Mouse (Mus musculus) liver, embryonic 15.5 days (tissue): ENCODE data around the gene Avpr1b. TPM values are rescaled to one million over a fixed set of nuclear protein-coding genes. Genes with fewer than 3 reads are reported as not detected.

Experiments
- ATAC-seq: fragments of 200-750 bp; cut with Nextera tagmentation; 2 replicates; pipeline ENCODE4 v1.8.0; 2017; ENCODE audit warnings: moderate number of reproducible peaks, mild to moderate bottlenecking, moderate library complexity; ENCODE audit not compliant: insufficient read depth
- H3K27ac ChIP-seq: fragments of 300-500 bp; sonication (generic); replicated peaks from 2 replicates; pipeline ENCODE4 v1.5.1; 2015; ENCODE audit warnings: mild to moderate bottlenecking, inconsistent platforms
- H3K27me3 ChIP-seq: fragments of 300-500 bp; sonication (generic); 2 replicates; pipeline ENCODE4 v1.6.1; 2015; ENCODE audit warnings: mild to moderate bottlenecking, inconsistent platforms
- H3K36me3 ChIP-seq: fragments of 300-500 bp; sonication (generic); replicated peaks from 2 replicates; pipeline ENCODE4 v1.6.1; 2015; ENCODE audit warnings: moderate library complexity, mild to moderate bottlenecking, inconsistent platforms
- H3K4me1 ChIP-seq: fragments of 300-500 bp; sonication (generic); replicated peaks from 2 replicates; pipeline ENCODE4 v1.6.1; 2015; ENCODE audit warnings: inconsistent platforms
- H3K4me2 ChIP-seq: fragments of 300-500 bp; sonication (generic); 2 replicates; pipeline ENCODE4 v1.6.1; 2015; ENCODE audit warnings: moderate library complexity, mild to moderate bottlenecking, inconsistent platforms
- H3K4me3 ChIP-seq: fragments of 300-500 bp; sonication (generic); replicated peaks from 2 replicates; pipeline ENCODE4 v1.5.1; 2015; ENCODE audit warnings: mild to moderate bottlenecking, inconsistent platforms
- H3K9ac ChIP-seq: fragments of 300-500 bp; sonication (generic); 2 replicates; pipeline ENCODE4 v1.6.1; 2015; ENCODE audit warnings: moderate library complexity, mild to moderate bottlenecking, inconsistent platforms
- H3K9me3 ChIP-seq: fragments of 300-500 bp; sonication (generic); replicated peaks from 2 replicates; pipeline ENCODE4 v1.6.1; 2016; ENCODE audit warnings: inconsistent platforms
- WGBS: fragments of 180-500 bp; shearing (Covaris S2); methylation state at CpG from one replicate; pipeline ENCODE4 v1.1.7; 2015; ENCODE audit warnings: mixed read lengths; ENCODE audit not compliant: insufficient replicate concordance; 5-methylcytosine and 5-hydroxymethylcytosine counted together
- polyA plus RNA-seq: library from polyadenylated mRNA; unstranded; fragments of >200 nt; fragmentation: Nextera tagmentation; extraction: Ambion mirVana; gene quantifications from 2 replicates; pipeline ENCODE4 v1.2.1, GENCODE M21; 2015

Avpr1b gene
- polyA plus RNA-seq, 1 experiment from 2014 or later, result not detected

DNA sequence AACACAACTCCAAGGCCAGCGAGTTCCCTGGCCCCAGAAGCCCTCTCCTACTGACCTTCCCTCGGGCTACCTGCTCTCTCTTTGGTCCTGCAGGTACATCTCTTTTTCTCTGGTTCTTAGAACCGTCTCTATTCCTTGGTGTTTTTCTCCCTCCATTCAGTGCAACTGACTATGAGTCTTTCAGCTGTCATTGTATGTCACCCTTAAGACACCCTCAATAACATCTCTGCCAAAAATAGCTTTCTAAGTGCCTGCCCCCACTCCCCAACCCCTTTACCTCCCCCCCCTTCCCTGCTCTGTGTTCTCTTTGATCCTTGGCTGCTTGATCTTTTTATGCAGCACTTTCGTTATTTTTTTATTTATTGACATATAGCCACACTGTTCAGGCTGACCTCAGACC is 18.6 kb upstream of the Avpr1b start:
- H3K36me3 ChIP-seq, result no peaks in the 10 kb centered on the region
- WGBS, result 45% methylated on average over 4 of the region's 4 CpGs
- H3K4me2 ChIP-seq, result no peak overlapping the region
- no peak for ATAC-seq
- no peak overlapping the region for H3K4me3 ChIP-seq
- 0 out of 2 replicates have a peak, but pooled peaks cover 5% of the 10 kb centered on the region for H3K27me3 ChIP-seq
- no peak overlapping the region for H3K27ac ChIP-seq
- no peaks in the 10 kb centered on the region for H3K4me1 ChIP-seq
- no peaks in the 10 kb centered on the region for H3K9me3 ChIP-seq
- no peak overlapping the region for H3K9ac ChIP-seq

DNA sequence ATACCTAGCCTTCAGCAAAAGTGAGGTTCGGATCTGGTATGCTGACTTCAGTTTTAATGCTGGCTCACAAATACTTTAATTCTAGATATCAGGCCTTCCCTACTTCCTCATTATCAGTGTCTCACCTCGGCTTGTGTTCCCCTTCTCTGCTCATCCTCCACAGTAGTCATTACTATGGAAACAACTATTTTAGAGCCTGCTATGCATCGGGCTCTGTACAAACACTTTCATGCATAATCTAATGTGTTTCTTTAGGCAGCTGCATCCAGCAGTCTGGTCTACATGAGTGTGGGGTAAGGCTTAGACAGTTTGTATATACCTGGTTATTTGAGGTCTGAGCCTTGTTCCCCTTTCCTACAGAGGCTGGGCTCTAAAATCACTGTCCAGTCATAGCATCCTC is 15.4 kb upstream of the Avpr1b start:
- H3K27me3 ChIP-seq, result 0 out of 2 replicates have a peak, but pooled peaks cover 5% of the 10 kb centered on the region
- WGBS, result 53% methylated on average over 3 of the region's 3 CpGs

DNA sequence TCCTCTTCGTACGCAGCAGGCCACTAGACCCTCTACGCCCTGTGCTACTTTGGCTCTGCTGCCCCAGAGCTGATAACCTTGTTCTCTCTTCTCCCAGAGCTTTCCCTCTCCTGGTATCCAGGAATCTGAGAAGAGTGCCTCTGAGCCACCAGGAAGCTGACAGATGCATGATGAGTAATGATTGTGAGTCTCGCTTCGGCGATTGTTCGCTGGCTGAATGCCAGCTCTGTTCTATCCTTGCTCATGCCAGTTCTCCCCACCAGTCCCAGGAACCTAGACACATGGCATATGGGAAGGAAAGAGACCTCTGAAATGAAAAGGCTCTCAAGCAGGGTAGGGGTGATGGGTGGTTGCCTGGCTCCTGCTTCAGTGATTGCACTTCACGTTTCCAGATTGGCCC is 12.2 kb upstream of the Avpr1b start:
- 86% methylated on average over 8 of the region's 8 CpGs for WGBS
- no peak for ATAC-seq
- Histone ChIP-seq H3K36me3 (no peaks in the 10 kb centered on the region), H3K27me3 (no peaks in the 10 kb centered on the region), H3K9ac (no peak overlapping the region; the same call in 1 of the 2 replicates), H3K4me3 (no peak overlapping the region), H3K27ac (no peak overlapping the region), H3K4me1 (no peaks in the 10 kb centered on the region), H3K4me2 (no peak overlapping the region), H3K9me3 (no peaks in the 10 kb centered on the region)

More for the DNA sequence above, 15.4 kb upstream of the Avpr1b start:
- no peak overlapping the region for H3K4me3 ChIP-seq
- no peak for ATAC-seq
- H3K9ac ChIP-seq, result no peak overlapping the region
- no peak overlapping the region for H3K27ac ChIP-seq
- H3K9me3 ChIP-seq, result no peaks in the 10 kb centered on the region
- no peaks in the 10 kb centered on the region for H3K36me3 ChIP-seq
- H3K4me2 ChIP-seq, result no peak overlapping the region
- H3K4me1 ChIP-seq, result no peaks in the 10 kb centered on the region

DNA sequence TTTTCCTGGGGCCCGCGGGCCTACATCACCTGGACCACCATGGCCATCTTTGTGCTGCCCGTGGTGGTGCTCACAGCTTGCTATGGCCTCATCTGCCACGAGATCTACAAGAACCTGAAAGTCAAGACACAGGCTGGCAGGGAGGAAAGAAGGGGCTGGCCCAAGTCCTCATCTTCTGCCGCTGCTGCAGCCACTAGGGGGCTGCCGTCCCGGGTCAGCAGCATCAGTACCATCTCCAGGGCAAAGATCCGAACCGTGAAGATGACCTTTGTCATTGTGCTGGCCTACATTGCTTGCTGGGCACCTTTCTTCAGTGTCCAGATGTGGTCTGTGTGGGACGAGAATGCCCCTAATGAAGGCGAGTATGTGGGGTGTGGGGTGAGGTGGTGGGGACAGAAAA is 1.3 kb downstream of the Avpr1b start:
- no peaks in the 10 kb centered on the region for H3K36me3 ChIP-seq
- no peaks in the 10 kb centered on the region for H3K9me3 ChIP-seq
- H3K4me3 ChIP-seq, result no peak overlapping the region
- no peak overlapping the region for H3K9ac ChIP-seq
- peaks cover 42% of the 10 kb centered on the region for H3K27me3 ChIP-seq
- ATAC-seq, result no peak
- H3K4me2 ChIP-seq, result no peak overlapping the region
- 26% methylated on average over 11 of the region's 11 CpGs for WGBS
- H3K4me1 ChIP-seq, result no peaks in the 10 kb centered on the region
- H3K27ac ChIP-seq, result no peak overlapping the region

DNA sequence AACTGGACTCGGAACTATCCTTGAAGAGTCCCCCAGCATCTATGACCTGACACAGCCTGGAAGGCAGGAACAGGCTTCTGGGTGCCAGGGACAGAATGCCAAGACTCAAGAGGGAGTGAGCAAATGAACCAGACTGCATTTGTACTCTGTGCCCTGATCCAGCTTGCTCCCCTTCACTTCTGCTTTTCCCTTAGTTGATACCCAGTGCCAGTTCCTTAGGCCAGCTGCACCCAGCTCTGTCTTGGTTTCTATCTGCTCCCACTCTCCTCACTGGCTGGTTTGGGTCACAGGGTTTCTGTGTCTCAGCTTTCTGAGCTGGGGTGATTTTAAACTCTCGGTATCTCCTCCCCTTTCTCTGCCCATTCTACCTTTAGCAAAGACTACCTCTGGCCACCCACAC is 7.7 kb downstream of the Avpr1b start:
- WGBS, result 53% methylated on average over 2 of the region's 2 CpGs
- Histone ChIP-seq H3K4me2 (no peak overlapping the region), H3K4me1 (no peaks in the 10 kb centered on the region)

DNA sequence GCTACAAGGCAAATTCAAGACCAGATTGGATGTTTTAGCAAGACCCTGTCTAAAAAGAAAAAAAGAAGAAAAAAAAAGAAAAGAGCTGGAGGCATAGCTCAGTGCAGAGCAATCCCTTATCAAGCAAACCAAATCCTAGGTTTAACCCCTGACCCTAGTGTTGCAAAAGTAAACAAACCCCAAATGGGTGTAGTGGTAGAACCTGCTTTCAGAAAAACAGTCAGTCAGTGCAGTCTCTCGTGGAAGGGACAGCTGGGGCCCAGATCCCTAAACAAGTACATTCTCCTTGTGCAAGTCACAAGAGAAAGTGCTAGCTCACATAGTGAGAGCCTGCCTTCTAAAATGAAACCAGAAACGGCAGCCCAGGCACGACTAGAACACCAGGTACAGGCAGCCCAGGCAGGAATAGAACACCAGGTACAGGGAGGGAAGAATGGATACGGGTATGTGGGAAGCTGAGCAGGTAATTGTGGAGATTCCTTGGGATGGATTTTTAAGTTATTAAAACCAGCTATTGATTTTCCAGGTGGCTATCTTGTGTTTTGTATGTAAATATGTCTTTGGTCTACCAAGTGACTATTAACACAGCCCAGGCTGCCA is 13.6 kb downstream of the Avpr1b start:
- Histone ChIP-seq H3K4me2 (peak overlapping the region; percentile 11; the same call in 1 of the 2 replicates), H3K27me3 (peaks cover 3% of the 10 kb centered on the region; the same call in 1 of the 2 replicates), H3K9ac (no peak overlapping the region), H3K27ac (peak overlapping the region; percentile 49; the same call in 1 of the 2 replicates), H3K4me1 (peaks cover 45% of the 10 kb centered on the region), H3K4me3 (no peak overlapping the region; the same call in 1 of the 2 replicates), H3K36me3 (no peaks in the 10 kb centered on the region), H3K9me3 (no peaks in the 10 kb centered on the region)
- WGBS, result 57% methylated on average over 4 of the region's 4 CpGs
- peak; percentile 20 for ATAC-seq

More for the DNA sequence above, 7.7 kb downstream of the Avpr1b start:
- H3K9me3 ChIP-seq, result no peaks in the 10 kb centered on the region
- H3K4me3 ChIP-seq, result no peak overlapping the region
- no peak overlapping the region for H3K9ac ChIP-seq
- ATAC-seq, result no peak
- H3K27ac ChIP-seq, result no peak overlapping the region
- no peaks in the 10 kb centered on the region for H3K36me3 ChIP-seq
- H3K27me3 ChIP-seq, result peaks cover 13% of the 10 kb centered on the region; the same call in 1 of the 2 replicates

DNA sequence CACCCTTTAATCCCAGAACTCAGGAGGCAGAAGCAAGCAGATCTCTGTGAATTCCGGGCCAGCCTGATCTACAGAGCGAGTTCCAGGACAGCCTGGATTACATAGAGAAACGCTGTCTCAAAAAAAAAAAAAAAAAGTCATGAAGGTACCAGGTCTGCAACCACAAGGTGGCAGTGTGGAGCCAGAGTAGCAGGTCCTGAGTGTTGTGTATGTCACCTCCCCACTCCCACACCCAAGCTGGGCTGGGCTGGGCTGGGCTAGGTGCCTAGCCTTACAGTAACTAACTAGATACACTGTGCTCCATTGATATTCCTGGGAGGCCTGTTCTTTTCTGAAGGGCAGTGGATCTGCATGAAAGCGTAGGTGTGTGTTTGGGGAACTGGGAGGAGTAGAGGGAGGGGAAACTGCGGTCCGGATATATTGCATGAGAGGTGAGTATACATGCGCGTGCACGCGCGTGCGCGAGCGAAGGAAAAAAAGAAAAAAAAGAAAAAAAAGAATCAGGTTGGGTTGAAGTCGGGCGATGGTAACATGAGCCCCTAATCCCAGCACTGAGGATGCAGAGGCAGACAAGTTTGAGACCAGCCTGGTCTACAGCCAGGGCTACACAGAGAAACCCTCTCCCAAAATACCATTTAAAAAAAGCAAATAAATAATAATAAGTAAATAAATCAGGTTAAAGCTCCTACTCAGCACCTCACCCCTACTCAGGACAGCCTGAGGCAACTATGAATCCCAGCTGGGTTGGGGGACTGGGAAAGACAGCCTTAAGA is 14.5 kb downstream of the Avpr1b start:
- peak overlapping the region; percentile 33 for H3K4me2 ChIP-seq
- ATAC-seq, result peak; percentile 81
- peak overlapping the region; percentile 31; the same call in 1 of the 2 replicates for H3K27ac ChIP-seq

DNA sequence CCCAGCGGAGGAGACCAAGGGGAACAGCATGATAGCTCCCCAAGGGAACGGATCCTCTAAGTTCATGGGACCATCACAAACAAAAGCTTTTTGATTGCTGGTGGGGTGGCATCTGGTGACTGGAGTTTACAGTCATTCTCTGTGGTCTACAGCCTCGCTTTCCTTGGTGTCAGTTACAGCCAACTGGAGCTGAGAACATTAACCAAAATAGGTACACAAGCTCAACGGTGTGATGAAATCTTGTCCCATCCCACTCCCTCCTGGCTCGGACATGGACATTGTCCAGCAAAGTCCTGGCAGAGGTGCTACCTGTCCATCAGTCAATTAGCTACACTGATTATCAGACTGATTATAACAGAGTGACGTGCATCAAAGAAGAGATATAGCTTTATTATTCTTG is 15.6 kb downstream of the Avpr1b start:
- no peaks in the 10 kb centered on the region for H3K9me3 ChIP-seq
- H3K4me2 ChIP-seq, result no peak overlapping the region
- no peaks in the 10 kb centered on the region for H3K27me3 ChIP-seq
- 66% methylated on average over 6 of the region's 6 CpGs for WGBS
- H3K27ac ChIP-seq, result peak overlapping the region; percentile 31; the same call in 1 of the 2 replicates
- H3K4me1 ChIP-seq, result peaks cover 51% of the 10 kb centered on the region
- ATAC-seq, result no peak
- H3K9ac ChIP-seq, result no peak overlapping the region
- H3K4me3 ChIP-seq, result no peak overlapping the region
- H3K36me3 ChIP-seq, result no peaks in the 10 kb centered on the region

More for the DNA sequence above, 14.5 kb downstream of the Avpr1b start:
- Histone ChIP-seq H3K4me3 (no peak overlapping the region), H3K9ac (no peak overlapping the region), H3K4me1 (peaks cover 51% of the 10 kb centered on the region), H3K9me3 (no peaks in the 10 kb centered on the region), H3K36me3 (no peaks in the 10 kb centered on the region), H3K27me3 (peaks cover 3% of the 10 kb centered on the region; the same call in 1 of the 2 replicates)
- 59% methylated on average over 16 of the region's 16 CpGs for WGBS

DNA sequence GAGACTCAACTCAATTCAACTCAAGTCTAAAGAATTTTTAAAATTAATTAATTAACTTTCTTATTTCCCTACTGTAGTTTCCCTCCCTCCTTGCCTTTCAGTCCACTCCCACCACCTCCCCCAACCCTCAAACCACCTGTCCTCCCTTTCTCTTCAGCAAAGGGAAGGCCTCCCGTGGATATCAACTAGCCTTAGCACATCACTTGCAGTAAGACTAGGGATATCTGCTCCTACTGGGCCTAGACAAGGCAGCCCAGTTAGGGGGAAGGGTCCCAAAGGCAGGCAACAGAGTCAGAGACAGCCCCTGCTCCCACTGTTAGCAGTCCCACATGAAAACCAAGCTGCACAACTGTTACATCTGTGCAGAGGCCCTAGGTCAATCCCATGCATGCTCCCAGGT is 17.1 kb downstream of the Avpr1b start:
- Histone ChIP-seq H3K27me3 (no peaks in the 10 kb centered on the region), H3K4me2 (peak overlapping the region; percentile 38), H3K36me3 (no peaks in the 10 kb centered on the region), H3K27ac (peak overlapping the region; percentile 72), H3K9me3 (no peaks in the 10 kb centered on the region), H3K4me1 (peaks cover 61% of the 10 kb centered on the region), H3K4me3 (no peak overlapping the region), H3K9ac (no peak overlapping the region)
- 74% methylated on average over 1 of the region's 1 CpGs for WGBS
- no peak for ATAC-seq

DNA sequence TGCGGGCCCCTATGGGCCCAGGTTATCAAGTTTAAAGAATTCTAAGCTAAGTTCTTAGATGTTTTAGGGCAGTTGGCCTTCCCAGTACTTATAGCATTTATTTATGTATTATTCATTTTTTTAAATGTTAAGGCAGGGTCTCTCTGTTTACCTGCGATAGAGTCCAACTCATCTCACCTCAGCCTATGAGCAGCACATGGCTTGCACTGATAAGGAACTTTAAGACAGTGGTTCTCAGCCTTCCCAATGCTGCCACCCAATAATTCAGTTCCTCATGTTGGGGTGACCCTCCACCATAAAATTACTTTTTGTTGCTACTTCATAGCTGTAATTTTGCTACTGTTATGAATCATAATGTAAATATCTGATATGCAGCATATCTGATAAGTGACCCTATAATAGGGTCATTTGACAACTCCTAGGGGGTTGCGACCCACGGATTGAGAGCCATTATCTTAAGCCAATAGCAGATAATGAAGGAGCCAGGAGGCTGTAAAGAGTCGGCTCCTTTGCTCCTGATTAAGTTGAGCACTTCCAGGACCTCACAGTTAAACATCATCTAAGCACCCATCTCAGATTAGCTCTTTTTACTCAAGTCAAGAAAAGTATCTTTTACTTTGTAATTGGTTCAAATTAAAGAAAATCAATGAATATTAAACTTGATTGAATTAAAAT is 17.6 kb downstream of the Avpr1b start:
- Histone ChIP-seq H3K36me3 (no peaks in the 10 kb centered on the region), H3K9ac (no peak overlapping the region), H3K4me2 (peak overlapping the region; percentile 38), H3K27me3 (no peaks in the 10 kb centered on the region), H3K27ac (peak overlapping the region; percentile 72), H3K4me1 (peaks cover 62% of the 10 kb centered on the region), H3K4me3 (no peak overlapping the region), H3K9me3 (no peaks in the 10 kb centered on the region)
- WGBS, result 32% methylated on average over 5 of the region's 5 CpGs
- ATAC-seq, result peak; percentile 73

DNA sequence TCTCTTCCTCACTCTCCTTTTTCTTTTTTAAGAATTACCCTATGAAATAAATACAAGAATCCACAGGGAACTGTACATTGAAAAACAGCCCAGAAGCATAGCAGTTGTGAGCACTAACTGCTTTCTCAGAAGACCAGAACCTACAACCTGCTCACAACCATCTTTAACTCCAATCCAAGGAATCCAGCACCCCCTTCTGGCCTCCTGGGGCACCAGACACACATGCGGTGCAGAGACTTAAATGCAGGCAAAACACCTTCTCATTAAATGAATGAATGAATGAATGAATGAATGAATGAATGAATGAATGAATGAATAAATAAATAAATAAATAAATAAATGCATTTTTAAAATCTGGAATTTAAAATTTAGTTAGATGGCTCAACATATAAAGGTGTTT is 19.5 kb downstream of the Avpr1b start:
- Histone ChIP-seq H3K4me2 (no peak overlapping the region), H3K4me1 (peaks cover 50% of the 10 kb centered on the region), H3K36me3 (no peaks in the 10 kb centered on the region), H3K9me3 (no peaks in the 10 kb centered on the region), H3K27me3 (no peaks in the 10 kb centered on the region), H3K9ac (no peak overlapping the region), H3K4me3 (no peak overlapping the region), H3K27ac (no peak overlapping the region)
- WGBS, result 71% methylated on average over 1 of the region's 1 CpGs
- ATAC-seq, result no peak
